Mouse (Mus musculus) midbrain, embryonic 16.5 days (tissue): ENCODE measurements at regions not wholly inside any gene's neighbourhood (a gene's known extent, or its start where the extent isn't known, plus 50 kb on each side); places are given as distances from the start of the nearest gene placed in this dataset.

Experiments
- ATAC-seq: fragments of 200-750 bp; cut with Nextera tagmentation; 2 replicates; pipeline ENCODE4 v1.8.0; 2017; ENCODE audit warnings: moderate TSS enrichment
- H3K27ac ChIP-seq: fragments of 300-500 bp; sonication (generic); 2 replicates; pipeline ENCODE4 v1.5.1; 2014; ENCODE audit warnings: mild to moderate bottlenecking, low read length, mixed read lengths
- H3K27me3 ChIP-seq: fragments of 300-500 bp; sonication (generic); 2 replicates; pipeline ENCODE4 v1.6.1; 2014; ENCODE audit warnings: low read depth, low read length, mixed read lengths; ENCODE audit not compliant: control insufficient read depth, insufficient read depth
- H3K36me3 ChIP-seq: fragments of 300-500 bp; sonication (generic); 2 replicates; pipeline ENCODE4 v1.6.1; 2014; ENCODE audit warnings: mild to moderate bottlenecking, low read length, moderate library complexity, mixed read lengths; ENCODE audit not compliant: control insufficient read depth, insufficient read depth
- H3K4me1 ChIP-seq: fragments of 300-500 bp; sonication (generic); 2 replicates; pipeline ENCODE4 v1.6.1; 2014; ENCODE audit warnings: mild to moderate bottlenecking, low read length, mixed read lengths; ENCODE audit not compliant: control insufficient read depth, insufficient read depth
- H3K4me2 ChIP-seq: fragments of 300-500 bp; sonication (generic); 2 replicates; pipeline ENCODE4 v1.6.1; 2014; ENCODE audit warnings: mild to moderate bottlenecking, low read length, mixed read lengths
- H3K4me3 ChIP-seq: fragments of 300-500 bp; sonication (generic); 2 replicates; pipeline ENCODE4 v1.5.1; 2014; ENCODE audit warnings: low read depth, mild to moderate bottlenecking, low read length, moderate library complexity, mixed read lengths
- H3K9ac ChIP-seq: fragments of 300-500 bp; sonication (generic); 2 replicates; pipeline ENCODE4 v1.6.1; 2014; ENCODE audit warnings: low read depth, low read length, mixed read lengths
- H3K9me3 ChIP-seq: fragments of 300-500 bp; sonication (generic); replicated peaks from 2 replicates; pipeline ENCODE4 v1.6.1; 2014; ENCODE audit warnings: mild to moderate bottlenecking, low read length, mixed read lengths; ENCODE audit not compliant: control insufficient read depth, poor library complexity, severe bottlenecking
- WGBS: fragments of 180-500 bp; shearing (Covaris S2); extraction: QIAGEN DNeasy Blood & Tissue Kit; methylation state at CpG from one replicate; pipeline ENCODE4 v1.1.7; 2014; 5-methylcytosine and 5-hydroxymethylcytosine counted together

DNA sequence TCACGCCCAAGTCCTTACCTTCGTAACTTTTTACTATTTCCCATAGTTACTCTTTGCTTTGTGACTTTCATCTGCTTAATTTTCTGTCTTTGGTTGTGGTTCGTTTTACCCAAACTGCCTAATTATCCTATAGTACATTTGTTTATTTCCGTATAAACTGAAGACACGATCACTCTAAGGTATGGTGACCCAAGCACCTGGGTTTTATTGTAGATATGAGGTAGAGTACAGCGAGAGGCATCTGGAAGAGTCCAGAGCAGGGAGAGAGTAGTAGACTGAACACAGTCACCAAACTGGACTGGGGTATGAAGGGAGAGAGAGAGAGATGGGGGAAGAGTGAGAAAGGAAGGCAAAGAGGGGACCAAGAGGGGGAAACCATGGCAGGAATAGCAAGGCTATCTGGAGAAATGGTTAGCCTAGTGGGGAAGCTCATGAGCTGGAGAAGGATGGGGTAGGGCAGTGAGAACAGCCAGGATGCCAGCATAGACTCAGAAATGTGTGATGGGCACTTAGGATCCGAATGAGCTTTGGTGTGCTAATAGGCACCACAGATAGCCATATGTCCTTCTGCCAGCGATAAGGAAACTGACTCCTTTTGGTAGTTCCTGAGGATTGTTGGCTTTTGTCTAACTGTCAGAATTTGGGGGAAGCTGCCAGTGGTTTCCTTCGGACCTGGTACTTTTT is 197.9 kb upstream of the Hs6st1 start:
- no peak overlapping the region for H3K27ac ChIP-seq
- no peaks in the 10 kb centered on the region for H3K36me3 ChIP-seq
- peak overlapping the region; percentile 57 for H3K4me2 ChIP-seq
- H3K27me3 ChIP-seq: no peaks in the 10 kb centered on the region
- peaks cover 12% of the 10 kb centered on the region for H3K4me1 ChIP-seq
- no peak overlapping the region for H3K9ac ChIP-seq
- peak; percentile 16; the same call in 1 of the 2 replicates for ATAC-seq
- H3K4me3 ChIP-seq: peak overlapping the region; percentile 27; the same call in 1 of the 2 replicates
- 53% methylated on average over 9 of the region's 9 CpGs for WGBS
- H3K9me3 ChIP-seq: no peaks in the 10 kb centered on the region

DNA sequence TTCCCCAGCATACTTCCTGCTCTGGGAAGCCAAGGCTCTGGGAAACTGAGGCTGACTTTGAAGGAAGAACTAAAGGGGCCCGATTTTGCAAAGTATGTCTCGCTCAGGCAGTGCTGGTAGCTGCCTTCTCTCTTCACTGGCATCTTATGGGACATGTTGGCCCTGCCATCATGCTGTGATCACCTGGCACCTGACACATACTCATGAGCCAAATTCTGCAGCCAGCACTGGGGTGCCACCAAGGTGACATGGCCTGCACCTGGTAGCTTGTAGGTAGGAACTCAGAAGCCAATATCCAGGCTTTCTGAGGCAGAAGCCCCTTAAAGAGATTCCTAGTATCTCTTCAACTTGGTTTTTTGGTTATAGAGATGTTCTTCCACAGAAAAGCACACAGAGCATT is 195.2 kb upstream of the Hs6st1 start:
- WGBS: 100% methylated on average over 2 of the region's 2 CpGs
- H3K27ac ChIP-seq: no peak overlapping the region
- no peaks in the 10 kb centered on the region for H3K9me3 ChIP-seq
- no peak overlapping the region for H3K4me3 ChIP-seq
- no peaks in the 10 kb centered on the region for H3K27me3 ChIP-seq
- H3K36me3 ChIP-seq: no peaks in the 10 kb centered on the region
- H3K4me2 ChIP-seq: no peak overlapping the region
- ATAC-seq: no peak
- peaks cover 14% of the 10 kb centered on the region for H3K4me1 ChIP-seq
- no peak overlapping the region for H3K9ac ChIP-seq

GRCm38 (mm10) chr1:35875210-35875811 is 192.9 kb upstream of the Hs6st1 start:
- Histone ChIP-seq H3K9ac (no peak overlapping the region), H3K9me3 (no peaks in the 10 kb centered on the region), H3K4me2 (no peak overlapping the region), H3K4me3 (no peak overlapping the region), H3K27ac (no peak overlapping the region), H3K4me1 (peaks cover 5% of the 10 kb centered on the region), H3K36me3 (no peaks in the 10 kb centered on the region), H3K27me3 (no peaks in the 10 kb centered on the region)
- 45% methylated on average over 11 of the region's 11 CpGs for WGBS
- ATAC-seq: peak; percentile 30; the same call in 1 of the 2 replicates

DNA sequence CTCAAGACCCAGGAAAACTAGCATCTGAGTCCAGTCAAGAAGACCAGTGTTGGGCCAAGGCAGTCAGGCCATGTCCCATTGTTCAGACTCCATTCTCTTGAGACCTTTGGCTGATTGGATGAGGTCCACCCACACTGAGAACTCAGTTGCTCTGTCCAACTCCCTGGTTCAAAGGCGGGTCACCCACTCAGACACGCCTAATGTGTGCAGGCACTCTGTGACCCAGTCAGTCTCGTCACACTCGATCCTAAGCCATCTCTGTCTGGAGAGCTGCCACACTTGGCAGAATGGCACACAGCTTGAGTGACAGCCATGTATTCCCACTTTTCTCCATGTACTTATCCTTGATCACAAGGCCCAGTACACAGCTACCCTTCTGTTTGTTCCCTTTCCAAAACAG is 189.8 kb upstream of the Hs6st1 start:
- Histone ChIP-seq H3K9ac (no peak overlapping the region), H3K27ac (no peak overlapping the region), H3K27me3 (no peaks in the 10 kb centered on the region), H3K36me3 (no peaks in the 10 kb centered on the region), H3K4me1 (peaks cover 6% of the 10 kb centered on the region; the same call in 1 of the 2 replicates), H3K4me2 (no peak overlapping the region), H3K9me3 (no peaks in the 10 kb centered on the region), H3K4me3 (no peak overlapping the region)
- 92% methylated on average over 4 of the region's 4 CpGs for WGBS
- no peak for ATAC-seq

DNA sequence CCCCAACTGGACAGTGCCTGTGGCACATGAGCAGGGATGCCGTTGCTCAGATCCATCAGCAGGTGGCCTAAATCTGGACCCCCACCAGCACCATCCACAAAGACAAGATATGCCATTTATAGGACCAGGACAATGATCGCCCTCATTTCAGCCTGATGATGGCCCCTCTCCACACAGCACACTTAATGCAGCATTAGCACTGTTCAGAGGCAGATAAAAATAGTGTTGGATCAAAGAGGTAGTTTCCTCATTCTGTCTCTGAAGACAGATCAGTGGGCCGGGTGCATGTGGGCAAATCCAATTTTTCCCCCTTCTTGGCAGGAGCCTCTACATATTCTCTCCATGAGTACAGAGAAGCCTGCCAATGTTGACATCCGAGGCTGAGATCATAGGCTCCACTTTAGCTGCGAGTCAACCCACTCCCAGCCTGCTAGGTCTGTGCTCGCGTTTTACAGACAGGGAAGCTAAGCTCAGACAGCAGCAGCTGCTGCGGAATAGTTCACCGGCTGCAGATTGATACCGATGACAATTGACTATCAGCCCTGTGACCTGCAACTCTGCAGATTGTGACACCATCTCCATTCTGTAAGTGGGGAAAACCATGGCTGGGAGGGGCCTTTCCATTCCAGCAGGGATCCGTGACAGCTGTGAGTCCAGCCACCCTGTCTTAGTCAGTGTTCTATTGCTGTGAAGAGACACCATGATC is 188.7 kb upstream of the Hs6st1 start:
- H3K4me2 ChIP-seq: no peak overlapping the region
- H3K27ac ChIP-seq: peak overlapping the region; percentile 29; the same call in 1 of the 2 replicates
- peaks cover 6% of the 10 kb centered on the region; the same call in 1 of the 2 replicates for H3K4me1 ChIP-seq
- H3K36me3 ChIP-seq: no peaks in the 10 kb centered on the region
- no peaks in the 10 kb centered on the region for H3K27me3 ChIP-seq
- H3K9me3 ChIP-seq: no peaks in the 10 kb centered on the region
- H3K4me3 ChIP-seq: no peak overlapping the region
- H3K9ac ChIP-seq: no peak overlapping the region
- WGBS: 61% methylated on average over 11 of the region's 11 CpGs
- ATAC-seq: peak; percentile 76

DNA sequence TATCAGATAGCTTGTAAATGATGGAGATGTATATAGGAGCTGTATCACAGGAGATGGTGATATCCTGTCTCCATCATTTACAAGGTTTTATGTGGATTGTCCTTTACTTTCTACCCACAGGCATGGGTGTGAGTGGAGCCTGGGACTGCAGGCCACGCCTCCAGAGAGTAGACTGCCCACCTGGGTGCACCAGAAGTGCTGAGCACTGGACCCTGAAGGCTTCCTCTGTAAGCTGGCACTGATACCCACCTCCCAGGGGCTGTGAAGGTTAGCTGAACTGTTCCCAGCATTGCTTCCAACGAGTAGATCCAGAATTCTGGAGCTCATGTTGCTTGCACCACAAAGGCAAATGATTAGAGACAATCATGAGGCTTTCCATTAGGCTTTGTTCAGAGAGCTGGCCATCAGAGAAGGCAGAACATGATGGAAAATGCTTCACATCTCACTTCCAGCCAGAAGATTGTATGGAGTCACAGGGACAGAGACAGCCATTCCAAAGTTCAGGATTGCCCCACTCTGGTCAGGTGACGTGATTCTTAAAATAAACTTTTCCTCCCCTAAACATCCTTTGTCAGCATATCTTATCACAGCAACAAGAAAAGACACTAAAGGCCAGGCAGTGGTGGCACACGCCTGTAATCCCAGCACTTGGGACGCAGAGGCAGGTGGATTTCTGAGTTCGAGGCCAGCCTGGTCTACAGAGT is 187.5 kb upstream of the Hs6st1 start:
- no peak for ATAC-seq
- WGBS: 87% methylated on average over 6 of the region's 6 CpGs

GRCm38 (mm10) chr1:35881521-35881920 is 186.7 kb upstream of the Hs6st1 start:
- Histone ChIP-seq H3K4me2 (no peak overlapping the region), H3K4me1 (0 out of 2 replicates have a peak, but pooled peaks cover 2% of the 10 kb centered on the region)
- 88% methylated on average over 4 of the region's 4 CpGs for WGBS

More for the DNA sequence above, 187.5 kb upstream of the Hs6st1 start:
- H3K9ac ChIP-seq: no peak overlapping the region
- H3K36me3 ChIP-seq: no peaks in the 10 kb centered on the region
- H3K4me3 ChIP-seq: no peak overlapping the region
- H3K4me1 ChIP-seq: 0 out of 2 replicates have a peak, but pooled peaks cover 2% of the 10 kb centered on the region
- no peak overlapping the region for H3K27ac ChIP-seq
- no peak overlapping the region for H3K4me2 ChIP-seq
- H3K9me3 ChIP-seq: no peaks in the 10 kb centered on the region
- H3K27me3 ChIP-seq: no peaks in the 10 kb centered on the region

DNA sequence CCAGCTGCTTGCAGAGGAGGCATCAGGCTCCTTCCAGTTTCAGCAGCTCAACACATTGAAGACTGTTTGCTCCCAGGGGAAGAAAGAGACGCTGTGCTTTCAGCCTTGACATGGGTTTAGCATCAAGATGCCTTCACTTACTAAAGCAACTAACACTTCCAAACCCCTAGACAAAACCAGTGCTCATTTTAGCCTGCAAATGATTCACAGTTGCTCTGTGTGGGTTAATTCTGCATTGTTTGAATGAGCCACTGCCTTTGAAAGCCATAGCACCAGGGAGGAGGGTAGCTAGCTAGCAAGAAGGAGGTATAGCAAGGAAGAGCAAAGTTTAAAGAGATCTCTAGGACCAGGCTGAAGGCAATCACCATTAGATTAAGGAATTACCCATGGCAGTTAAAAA is 186.1 kb upstream of the Hs6st1 start:
- Histone ChIP-seq H3K9me3 (no peaks in the 10 kb centered on the region), H3K27me3 (no peaks in the 10 kb centered on the region), H3K4me1 (0 out of 2 replicates have a peak, but pooled peaks cover 2% of the 10 kb centered on the region), H3K9ac (no peak overlapping the region), H3K4me3 (no peak overlapping the region), H3K36me3 (no peaks in the 10 kb centered on the region), H3K27ac (no peak overlapping the region), H3K4me2 (no peak overlapping the region)
- ATAC-seq: no peak
- 62% methylated on average over 1 of the region's 1 CpGs for WGBS

More at GRCm38 (mm10) chr1:35881521-35881920, 186.7 kb upstream of the Hs6st1 start:
- no peak for ATAC-seq
- H3K36me3 ChIP-seq: no peaks in the 10 kb centered on the region
- no peak overlapping the region for H3K4me3 ChIP-seq
- H3K9ac ChIP-seq: no peak overlapping the region
- no peak overlapping the region for H3K27ac ChIP-seq
- H3K27me3 ChIP-seq: no peaks in the 10 kb centered on the region
- no peaks in the 10 kb centered on the region for H3K9me3 ChIP-seq
